Mouse (Mus musculus) limb, embryonic 14.5 days (tissue): ENCODE measurements around the gene Nr5a2. TPM values are rescaled to one million over a fixed set of nuclear protein-coding genes. Genes with fewer than 3 reads are reported as not detected.

ENCODE experiments used
- ATAC-seq: fragments of 200-750 bp; cut with Nextera tagmentation; 2 replicates; pipeline ENCODE4 v1.8.0; 2017; ENCODE audit warnings: low read depth, moderate number of reproducible peaks, moderate TSS enrichment; ENCODE audit not compliant: low FRiP score
- DNase-seq: peaks from one replicate; pipeline ENCODE4 v3.0.0-alpha.2; 2015; ENCODE audit warnings: low spot score
- H3K27ac ChIP-seq: fragments of 300-500 bp; sonication (generic); replicated peaks from 2 replicates; pipeline ENCODE4 v1.5.1; 2014; ENCODE audit warnings: low read depth, mild to moderate bottlenecking, low read length, moderate library complexity, mixed read lengths
- H3K27me3 ChIP-seq: fragments of 300-500 bp; sonication (generic); 2 replicates; pipeline ENCODE4 v1.6.1; 2014; ENCODE audit warnings: low read length, mixed read lengths; ENCODE audit not compliant: control insufficient read depth, insufficient read depth
- H3K36me3 ChIP-seq: fragments of 300-500 bp; sonication (generic); 2 replicates; pipeline ENCODE4 v1.6.1; 2014; ENCODE audit warnings: mild to moderate bottlenecking, low read length, moderate library complexity, mixed read lengths; ENCODE audit not compliant: control insufficient read depth, insufficient read depth
- H3K4me1 ChIP-seq: fragments of 300-500 bp; sonication (generic); 2 replicates; pipeline ENCODE4 v1.6.1; 2014; ENCODE audit warnings: antibody characterized with exemption, low read length, mixed read lengths; ENCODE audit not compliant: control insufficient read depth, insufficient read depth
- H3K4me2 ChIP-seq: fragments of 300-500 bp; sonication (generic); replicated peaks from 2 replicates; pipeline ENCODE4 v1.6.1; 2014; ENCODE audit warnings: low read depth, mild to moderate bottlenecking, low read length, moderate library complexity; ENCODE audit not compliant: severe bottlenecking
- H3K4me3 ChIP-seq: fragments of 300-500 bp; sonication (generic); replicated peaks from 2 replicates; pipeline ENCODE4 v1.5.1; 2014; ENCODE audit warnings: low read length
- H3K9ac ChIP-seq: fragments of 300-500 bp; sonication (generic); 2 replicates; pipeline ENCODE4 v1.6.1; 2014; ENCODE audit warnings: mild to moderate bottlenecking, low read depth, low read length, moderate library complexity; ENCODE audit not compliant: severe bottlenecking
- H3K9me3 ChIP-seq: fragments of 300-500 bp; sonication (generic); 2 replicates; pipeline ENCODE4 v1.6.1; 2016; ENCODE audit warnings: low read length; ENCODE audit not compliant: control insufficient read depth
- POLR2A ChIP-seq: fragments of 200-500 bp; IDR thresholded peaks from 2 replicates; pipeline ENCODE4 v1.8.0; 2012; ENCODE audit warnings: inconsistent platforms, mild to moderate bottlenecking, moderate library complexity, borderline replicate concordance; ENCODE audit not compliant: insufficient read depth, insufficient read length; ENCODE audit errors: extremely low read depth
- WGBS: fragments of 180-500 bp; shearing (Covaris S2); extraction: QIAGEN DNeasy Blood & Tissue Kit; methylation state at CpG from one replicate; pipeline ENCODE4 v1.1.7; 2014; 5-methylcytosine and 5-hydroxymethylcytosine counted together
- polyA plus RNA-seq, 2 experiments: library from polyadenylated mRNA; depleted of rRNA in 1 of 2; stranded (reverse) in 1 of 2; unstranded in 1 of 2; fragments of >200 nt; fragmentation: Nextera tagmentation in 1 of 2; extraction: Ambion mirVana in 1 of 2; gene quantifications; 2 replicates each; pipeline versions ENCODE4 v1.2.1 to v1.2.3; 2012 to 2014

Nr5a2 gene
- polyA plus RNA-seq, 2 experiments, result 1.0 to 1.1 TPM

GRCm38 (mm10) chr1:136926026-136926425 lies 34.2 kb downstream of the Nr5a2 start:
- Histone ChIP-seq H3K36me3 (no peaks in the 10 kb centered on the region), H3K9me3 (no peaks in the 10 kb centered on the region), H3K4me2 (no peak overlapping the region), H3K4me1 (no peaks in the 10 kb centered on the region), H3K27ac (no peak overlapping the region), H3K4me3 (no peak overlapping the region), H3K9ac (no peak overlapping the region), H3K27me3 (no peaks in the 10 kb centered on the region)
- DNase-seq (no peak), ATAC-seq (no peak)
- WGBS, result 16% methylated on average over 3 of the region's 3 CpGs
- no peak for TF ChIP-seq POLR2A

- ATAC-seq, result no peak
These were observed 40.2 kb downstream of the Nr5a2 start for GRCm38 (mm10) chr1:136920089-136920488.

GRCm38 (mm10) chr1:136918791-136919190 lies 41.5 kb downstream of the Nr5a2 start:
- Histone ChIP-seq H3K9me3 (no peaks in the 10 kb centered on the region), H3K27ac (no peak overlapping the region), H3K4me3 (no peak overlapping the region), H3K9ac (no peak overlapping the region), H3K27me3 (no peaks in the 10 kb centered on the region), H3K4me1 (no peaks in the 10 kb centered on the region), H3K36me3 (no peaks in the 10 kb centered on the region), H3K4me2 (no peak overlapping the region)
- WGBS, result 67% methylated on average over 9 of the region's 9 CpGs
- DNase-seq (no peak), ATAC-seq (no peak)
- TF ChIP-seq POLR2A, result no peak

More at GRCm38 (mm10) chr1:136920089-136920488, 40.2 kb downstream of the Nr5a2 start:
- H3K9me3 ChIP-seq, result no peaks in the 10 kb centered on the region
- H3K36me3 ChIP-seq, result no peaks in the 10 kb centered on the region
- TF ChIP-seq POLR2A, result no peak
- H3K9ac ChIP-seq, result no peak overlapping the region
- H3K4me3 ChIP-seq, result no peak overlapping the region
- no peaks in the 10 kb centered on the region for H3K27me3 ChIP-seq
- WGBS, result 59% methylated on average over 4 of the region's 4 CpGs
- DNase-seq, result no peak
- no peak overlapping the region for H3K4me2 ChIP-seq
- H3K27ac ChIP-seq, result no peak overlapping the region
- no peaks in the 10 kb centered on the region for H3K4me1 ChIP-seq

GRCm38 (mm10) chr1:136915438-136915837 lies 44.8 kb downstream of the Nr5a2 start:
- Histone ChIP-seq H3K9ac (no peak overlapping the region), H3K4me2 (no peak overlapping the region), H3K4me1 (no peaks in the 10 kb centered on the region), H3K36me3 (no peaks in the 10 kb centered on the region), H3K27me3 (no peaks in the 10 kb centered on the region), H3K9me3 (no peaks in the 10 kb centered on the region), H3K4me3 (no peak overlapping the region), H3K27ac (no peak overlapping the region)
- no peak for ATAC-seq
- TF ChIP-seq POLR2A, result no peak
- peak; percentile 18 for DNase-seq
- 64% methylated on average over 11 of the region's 11 CpGs for WGBS

GRCm38 (mm10) chr1:136911996-136912395 lies 48.3 kb downstream of the Nr5a2 start:
- 79% methylated on average over 10 of the region's 10 CpGs for WGBS

GRCm38 (mm10) chr1:136911594-136911860 lies 48.7 kb downstream of the Nr5a2 start:
- H3K4me2 ChIP-seq, result no peak overlapping the region
- DNase-seq (no peak), ATAC-seq (no peak)
- H3K9ac ChIP-seq, result no peak overlapping the region
- H3K4me1 ChIP-seq, result no peaks in the 10 kb centered on the region
- H3K27me3 ChIP-seq, result no peaks in the 10 kb centered on the region
- TF ChIP-seq POLR2A, result no peak
- 78% methylated on average over 2 of the region's 2 CpGs for WGBS
- H3K9me3 ChIP-seq, result no peaks in the 10 kb centered on the region
- H3K4me3 ChIP-seq, result no peak overlapping the region
- no peaks in the 10 kb centered on the region for H3K36me3 ChIP-seq
- H3K27ac ChIP-seq, result no peak overlapping the region

More at GRCm38 (mm10) chr1:136911996-136912395, 48.3 kb downstream of the Nr5a2 start:
- H3K27me3 ChIP-seq, result no peaks in the 10 kb centered on the region
- H3K36me3 ChIP-seq, result no peaks in the 10 kb centered on the region
- no peak overlapping the region for H3K4me3 ChIP-seq
- no peak overlapping the region for H3K9ac ChIP-seq
- no peak for ATAC-seq
- no peaks in the 10 kb centered on the region for H3K4me1 ChIP-seq
- no peaks in the 10 kb centered on the region for H3K9me3 ChIP-seq
- no peak overlapping the region for H3K4me2 ChIP-seq
- DNase-seq, result peak; percentile 8
- no peak overlapping the region for H3K27ac ChIP-seq
- no peak for TF ChIP-seq POLR2A
